Mouse (Mus musculus) stomach, embryonic 16.5 days (tissue): ENCODE data around the gene Slc35g2. TPM values are rescaled to one million over a fixed set of nuclear protein-coding genes. Genes with fewer than 3 reads are reported as not detected.

ENCODE experiments used
- ATAC-seq: fragments of 200-750 bp; cut with Nextera tagmentation; 2 replicates; pipeline ENCODE4 v1.8.0; 2017; ENCODE audit warnings: moderate number of reproducible peaks, moderate TSS enrichment; ENCODE audit not compliant: insufficient read depth, low FRiP score
- H3K27ac ChIP-seq: fragments of 300-500 bp; sonication (generic); 2 replicates; pipeline ENCODE4 v1.5.1; 2014; ENCODE audit warnings: low read length
- H3K27me3 ChIP-seq: fragments of 300-500 bp; sonication (generic); 2 replicates; pipeline ENCODE4 v1.6.1; 2014; ENCODE audit warnings: low read length, control low read depth, mixed read lengths; ENCODE audit not compliant: control insufficient read depth, insufficient read depth
- H3K36me3 ChIP-seq: fragments of 300-500 bp; sonication (generic); 2 replicates; pipeline ENCODE4 v1.6.1; 2014; ENCODE audit warnings: low read length; ENCODE audit not compliant: control insufficient read depth, insufficient read depth
- H3K4me1 ChIP-seq: fragments of 300-500 bp; sonication (generic); 2 replicates; pipeline ENCODE4 v1.6.1; 2014; ENCODE audit warnings: low read length, control low read depth, mixed read lengths; ENCODE audit not compliant: control insufficient read depth, insufficient read depth
- H3K4me2 ChIP-seq: fragments of 300-500 bp; sonication (generic); 2 replicates; pipeline ENCODE4 v1.6.1; 2014; ENCODE audit warnings: low read depth, low read length, mixed read lengths
- H3K4me3 ChIP-seq: fragments of 300-500 bp; sonication (generic); replicated peaks from 2 replicates; pipeline ENCODE4 v1.5.1; 2014; ENCODE audit warnings: mild to moderate bottlenecking, low read length
- H3K9ac ChIP-seq: fragments of 300-500 bp; sonication (generic); 2 replicates; pipeline ENCODE4 v1.6.1; 2014; ENCODE audit warnings: low read length
- H3K9me3 ChIP-seq: fragments of 300-500 bp; sonication (generic); replicated peaks from 2 replicates; pipeline ENCODE4 v1.6.1; 2016; ENCODE audit warnings: low read length, control low read depth; ENCODE audit not compliant: control insufficient read depth
- WGBS: fragments of 180-500 bp; shearing (Covaris S2); extraction: QIAGEN DNeasy Blood & Tissue Kit; methylation state at CpG from one replicate; pipeline ENCODE4 v1.1.7; 2014; 5-methylcytosine and 5-hydroxymethylcytosine counted together
- polyA plus RNA-seq: library from polyadenylated mRNA; unstranded; fragments of >200 nt; fragmentation: Nextera tagmentation; extraction: Ambion mirVana; gene quantifications from 2 replicates; pipeline ENCODE4 v1.2.1, GENCODE M21; 2015

Slc35g2 gene
- polyA plus RNA-seq, 1 experiment from 2014 or later, result 7.5 TPM

GRCm38 (mm10) chr9:100545715-100546593, 24.9 kb downstream of the Slc35g2 start, which contains the start of gene Nck1:
Nck1 (minus strand) TSS chr9:100546134.
- WGBS, result under 1% methylated on average over 79 of the region's 93 CpGs
- Histone ChIP-seq H3K4me2 (peak within 1 kb of the TSS; percentile 85), H3K4me1 (peaks cover 8% of the 10 kb centered on the region; the same call in 1 of the 2 replicates), H3K27ac (peak within 1 kb of the TSS; percentile 93), H3K27me3 (no peaks in the 10 kb centered on the region), H3K9ac (peak within 1 kb of the TSS; percentile 93), H3K4me3 (peak within 1 kb of the TSS; percentile 97), H3K36me3 (no peaks in the 10 kb centered on the region), H3K9me3 (peaks cover 8% of the 10 kb centered on the region; the same call in 1 of the 2 replicates)
- peak; percentile 99 for ATAC-seq

GRCm38 (mm10) chr9:100544948-100545714, 25.8 kb downstream of the Slc35g2 start:
- peak overlapping the region; percentile 97 for H3K4me3 ChIP-seq
- ATAC-seq, result no peak
- WGBS, result under 1% methylated on average over 38 of the region's 38 CpGs
- H3K27ac ChIP-seq, result peak overlapping the region; percentile 93
- H3K9me3 ChIP-seq, result peaks cover 8% of the 10 kb centered on the region; the same call in 1 of the 2 replicates
- H3K27me3 ChIP-seq, result no peaks in the 10 kb centered on the region
- no peaks in the 10 kb centered on the region for H3K36me3 ChIP-seq
- H3K9ac ChIP-seq, result peak overlapping the region; percentile 93
- peaks cover 8% of the 10 kb centered on the region; the same call in 1 of the 2 replicates for H3K4me1 ChIP-seq
- peak overlapping the region; percentile 59 for H3K4me2 ChIP-seq

GRCm38 (mm10) chr9:100535618-100536262, 35.1 kb downstream of the Slc35g2 start:
- Histone ChIP-seq H3K4me1 (no peaks in the 10 kb centered on the region), H3K4me3 (no peak overlapping the region), H3K27me3 (no peaks in the 10 kb centered on the region), H3K9ac (no peak overlapping the region), H3K9me3 (no peaks in the 10 kb centered on the region), H3K36me3 (no peaks in the 10 kb centered on the region), H3K4me2 (no peak overlapping the region), H3K27ac (no peak overlapping the region)
- WGBS, result 73% methylated on average over 2 of the region's 2 CpGs
- no peak for ATAC-seq

- Histone ChIP-seq H3K9me3 (no peaks in the 10 kb centered on the region), H3K4me2 (no peak overlapping the region), H3K36me3 (no peaks in the 10 kb centered on the region), H3K4me1 (no peaks in the 10 kb centered on the region), H3K27me3 (no peaks in the 10 kb centered on the region), H3K27ac (no peak overlapping the region), H3K4me3 (no peak overlapping the region), H3K9ac (no peak overlapping the region)
- 88% methylated on average over 3 of the region's 3 CpGs for WGBS
- ATAC-seq, result no peak
These were observed 36.2 kb downstream of the Slc35g2 start for GRCm38 (mm10) chr9:100534686-100535085.

- Histone ChIP-seq H3K4me3 (no peak overlapping the region), H3K4me2 (no peak overlapping the region), H3K9ac (no peak overlapping the region), H3K9me3 (no peaks in the 10 kb centered on the region), H3K27me3 (no peaks in the 10 kb centered on the region), H3K4me1 (no peaks in the 10 kb centered on the region), H3K27ac (no peak overlapping the region), H3K36me3 (no peaks in the 10 kb centered on the region)
- ATAC-seq, result no peak
- 61% methylated on average over 3 of the region's 3 CpGs for whole genome bisulfite sequencing
These were observed 37.9 kb downstream of the Slc35g2 start for GRCm38 (mm10) chr9:100532847-100533505.

- no peak overlapping the region for H3K27ac ChIP-seq
- H3K4me2 ChIP-seq, result no peak overlapping the region
- no peak overlapping the region for H3K9ac ChIP-seq
- H3K9me3 ChIP-seq, result no peaks in the 10 kb centered on the region
- no peak overlapping the region for H3K4me3 ChIP-seq
- no peaks in the 10 kb centered on the region for H3K36me3 ChIP-seq
- 61% methylated on average over 1 of the region's 1 CpGs for WGBS
- no peaks in the 10 kb centered on the region for H3K4me1 ChIP-seq
- no peak for ATAC-seq
- H3K27me3 ChIP-seq, result no peaks in the 10 kb centered on the region
These were observed 39.6 kb downstream of the Slc35g2 start for GRCm38 (mm10) chr9:100531296-100531695.

- H3K9ac ChIP-seq, result no peak overlapping the region
- H3K4me2 ChIP-seq, result no peak overlapping the region
- H3K4me3 ChIP-seq, result no peak overlapping the region
- no peaks in the 10 kb centered on the region for H3K27me3 ChIP-seq
- no peak overlapping the region for H3K27ac ChIP-seq
- H3K36me3 ChIP-seq, result no peaks in the 10 kb centered on the region
- 0 out of 2 replicates have a peak, but pooled peaks cover 3% of the 10 kb centered on the region for H3K4me1 ChIP-seq
- 82% methylated on average over 2 of the region's 2 CpGs for WGBS
- no peak for ATAC-seq
- no peaks in the 10 kb centered on the region for H3K9me3 ChIP-seq
These were observed 45.7 kb downstream of the Slc35g2 start for GRCm38 (mm10) chr9:100525225-100525624.

GRCm38 (mm10) chr9:100522029-100522428, 48.9 kb downstream of the Slc35g2 start:
- no peaks in the 10 kb centered on the region for H3K36me3 ChIP-seq
- H3K27me3 ChIP-seq, result no peaks in the 10 kb centered on the region
- H3K4me1 ChIP-seq, result 0 out of 2 replicates have a peak, but pooled peaks cover 3% of the 10 kb centered on the region
- H3K27ac ChIP-seq, result no peak overlapping the region
- WGBS, result 72% methylated on average over 2 of the region's 2 CpGs
- H3K9ac ChIP-seq, result no peak overlapping the region
- no peaks in the 10 kb centered on the region for H3K9me3 ChIP-seq
- H3K4me3 ChIP-seq, result no peak overlapping the region
- H3K4me2 ChIP-seq, result no peak overlapping the region
- no peak for ATAC-seq
